Mouse (Mus musculus) kidney, postnatal 25 days (tissue): ENCODE results near the gene Mpv17l2.

ENCODE experiments used
- DNase-seq, 2 experiments: peaks; one replicate each; pipeline ENCODE4 v3.0.0; 2021; ENCODE audit warnings: mixed read lengths in 2 of 2

Gene Mpv17l2

DNA sequence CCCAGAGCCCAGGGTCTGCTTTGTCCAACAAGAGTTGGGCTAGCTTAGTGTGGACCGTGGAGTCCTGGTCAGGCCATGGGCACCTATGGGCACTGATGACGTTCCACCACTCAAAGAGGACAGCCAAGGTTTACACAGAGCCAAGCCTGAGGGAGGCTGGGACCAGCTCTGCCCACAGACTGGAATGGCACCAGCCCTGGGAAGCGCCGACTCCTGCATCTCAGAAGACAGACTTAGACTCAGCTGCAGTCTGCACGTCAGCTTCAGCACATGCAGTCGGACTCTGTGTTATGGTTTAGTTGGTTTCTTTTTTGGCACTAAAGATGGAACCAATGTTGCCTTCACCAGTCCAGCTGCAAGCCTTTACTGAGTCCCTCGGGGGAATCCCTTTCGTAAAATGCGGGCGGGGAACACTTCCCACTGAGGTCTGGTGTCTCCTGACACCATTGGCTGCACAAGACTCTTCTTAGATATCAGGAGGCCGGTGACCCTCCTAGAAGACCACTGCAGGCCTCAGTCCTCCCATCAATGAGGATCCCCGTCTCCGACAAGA lies 10.5 kb downstream of the Mpv17l2 start:
- DNase-seq: peak in 1 of 2 experiments; percentile 42

DNA sequence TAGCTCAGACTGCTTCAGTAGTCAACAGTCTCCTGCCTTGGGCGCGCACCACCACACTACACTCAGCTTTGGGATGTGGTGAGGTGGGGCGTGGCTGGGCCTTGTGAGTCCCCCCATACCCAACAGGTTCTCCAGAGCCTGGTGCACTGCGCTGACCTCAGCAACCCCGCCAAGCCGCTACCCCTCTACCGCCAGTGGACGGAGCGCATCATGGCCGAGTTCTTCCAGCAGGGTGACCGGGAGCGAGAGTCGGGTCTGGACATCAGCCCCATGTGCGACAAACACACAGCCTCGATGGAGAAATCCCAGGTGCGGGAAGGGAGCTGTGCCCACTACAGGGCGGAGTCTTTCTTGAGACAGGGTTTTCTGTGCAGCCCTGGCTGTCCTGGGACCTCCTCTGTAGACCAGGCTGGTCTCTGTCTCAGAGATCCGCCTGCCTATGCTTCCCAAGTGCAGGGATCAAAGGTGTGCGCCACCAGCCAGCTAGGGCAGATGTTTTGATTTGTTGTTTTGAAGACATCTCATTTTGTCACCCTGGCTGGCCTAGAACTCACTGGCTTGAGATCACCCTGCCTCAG lies 11.6 kb downstream of the Mpv17l2 start:
- peak in 1 of 2 experiments; percentile 33 for DNase-seq

DNA sequence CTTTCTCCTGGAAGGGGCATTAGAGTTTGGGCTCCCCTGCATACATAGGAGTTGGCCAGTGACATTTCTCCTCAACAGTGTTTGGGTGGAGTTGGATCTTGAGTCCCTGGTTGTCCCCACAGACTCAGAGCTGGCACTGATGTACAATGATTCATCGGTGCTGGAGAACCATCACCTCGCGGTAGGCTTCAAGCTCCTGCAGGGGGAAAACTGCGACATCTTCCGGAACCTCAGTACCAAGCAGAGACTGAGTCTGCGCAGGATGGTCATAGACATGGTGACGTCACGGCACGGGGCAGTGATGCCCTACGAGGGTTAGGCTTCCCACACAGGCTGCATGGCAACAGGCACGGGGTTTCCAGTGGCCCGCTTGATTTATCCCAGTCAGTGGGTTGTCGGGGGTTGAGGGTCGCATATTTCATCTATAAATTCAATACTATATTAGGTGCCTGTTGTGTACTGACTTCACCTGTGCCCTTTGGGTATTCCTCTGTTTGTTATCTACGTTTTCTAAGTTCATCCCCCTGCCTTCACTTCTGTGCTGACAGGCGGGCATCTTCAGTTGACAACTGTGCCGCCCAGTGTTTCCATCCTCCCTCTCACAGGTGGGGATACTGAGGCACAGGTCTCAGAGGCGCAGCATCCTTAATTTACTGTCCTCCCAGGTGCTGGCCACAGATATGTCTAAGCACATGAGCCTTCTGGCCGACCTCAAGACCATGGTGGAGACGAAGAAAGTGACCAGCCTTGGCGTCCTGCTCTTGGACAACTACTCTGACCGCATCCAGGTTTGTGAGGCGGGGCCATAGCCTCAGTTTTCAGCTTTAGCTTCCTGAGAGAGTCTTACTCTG lies 12.3 kb downstream of the Mpv17l2 start:
- DNase-seq: peak in 1 of 2 experiments; percentile 40

DNA sequence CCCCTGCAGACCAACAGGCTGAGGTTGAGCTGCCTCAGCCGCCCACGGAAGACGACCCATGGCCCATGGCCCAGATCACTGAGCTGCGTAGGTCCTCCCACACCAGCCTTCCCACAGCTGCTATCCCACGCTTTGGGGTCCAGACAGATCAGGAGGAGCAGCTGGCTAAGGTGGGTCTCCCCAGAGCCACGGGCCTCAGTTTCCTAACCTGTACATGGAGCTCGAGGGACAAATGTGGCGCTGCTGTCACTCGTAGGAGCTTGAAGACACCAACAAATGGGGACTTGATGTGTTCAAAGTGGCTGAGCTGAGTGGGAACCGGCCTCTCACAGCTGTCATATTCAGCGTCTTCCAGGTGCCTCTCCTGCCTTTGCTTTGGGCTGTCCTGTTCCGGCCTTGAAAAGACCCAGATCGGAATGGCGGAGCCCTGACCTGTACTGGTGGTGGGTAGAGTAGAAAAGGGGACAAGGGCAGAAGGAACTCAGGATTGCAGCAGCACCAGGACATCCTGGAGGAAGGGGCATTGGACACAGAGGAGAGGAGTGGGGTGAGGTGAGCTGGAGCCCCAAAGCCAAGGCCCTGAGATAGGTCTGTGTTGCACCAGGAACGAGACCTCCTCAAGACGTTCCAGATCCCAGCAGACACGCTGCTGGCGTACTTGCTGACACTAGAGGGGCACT lies 13.4 kb downstream of the Mpv17l2 start:
- DNase-seq: peak in 1 of 2 experiments; percentile 34

DNA sequence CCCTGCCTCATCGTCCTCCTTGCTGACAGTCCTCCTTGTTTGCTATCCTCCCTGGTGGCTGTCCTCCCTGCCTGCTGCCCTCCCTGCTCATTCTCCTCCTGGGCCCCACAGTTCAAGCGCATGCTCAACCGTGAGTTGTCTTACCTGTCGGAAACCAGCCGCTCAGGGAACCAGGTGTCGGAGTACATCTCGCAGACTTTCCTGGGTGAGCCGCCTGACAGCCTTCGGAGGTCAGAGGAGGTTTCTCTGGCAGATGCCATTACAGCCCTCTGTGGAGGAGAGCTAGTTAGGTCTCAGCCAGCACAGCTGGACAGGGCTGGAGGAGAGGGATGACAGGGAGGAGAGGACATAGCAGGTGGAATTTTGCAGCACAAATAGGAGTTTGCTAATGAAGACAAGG lies 14.1 kb downstream of the Mpv17l2 start:
- peak in 1 of 2 experiments; percentile 36 for DNase-seq

DNA sequence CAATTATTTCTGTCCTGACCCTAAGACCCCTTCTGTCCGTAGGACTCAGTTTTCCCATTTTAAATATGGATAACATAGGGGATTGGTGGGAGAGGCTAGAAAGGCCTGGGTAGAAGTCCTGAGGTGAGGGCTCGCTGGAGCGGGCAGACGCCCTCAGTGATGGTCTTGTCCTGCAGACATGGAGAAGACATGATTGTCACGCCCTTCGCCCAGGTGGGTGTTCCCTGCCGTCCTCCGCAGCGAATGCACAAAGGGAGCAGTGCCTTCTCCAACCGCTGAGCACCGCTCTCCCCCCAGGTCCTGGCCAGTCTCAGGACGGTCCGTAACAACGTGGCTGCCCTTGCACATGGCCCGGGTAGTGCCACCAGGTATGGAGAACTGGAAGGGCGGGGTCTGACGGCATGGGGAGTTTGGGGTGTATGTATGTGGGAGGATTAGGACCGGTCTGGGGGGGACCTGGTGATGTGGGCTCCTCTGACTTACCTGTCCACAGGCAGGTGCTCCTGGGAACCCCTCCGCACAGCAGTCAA lies 15.0 kb downstream of the Mpv17l2 start:
- peak in 1 of 2 experiments; percentile 40 for DNase-seq

DNA sequence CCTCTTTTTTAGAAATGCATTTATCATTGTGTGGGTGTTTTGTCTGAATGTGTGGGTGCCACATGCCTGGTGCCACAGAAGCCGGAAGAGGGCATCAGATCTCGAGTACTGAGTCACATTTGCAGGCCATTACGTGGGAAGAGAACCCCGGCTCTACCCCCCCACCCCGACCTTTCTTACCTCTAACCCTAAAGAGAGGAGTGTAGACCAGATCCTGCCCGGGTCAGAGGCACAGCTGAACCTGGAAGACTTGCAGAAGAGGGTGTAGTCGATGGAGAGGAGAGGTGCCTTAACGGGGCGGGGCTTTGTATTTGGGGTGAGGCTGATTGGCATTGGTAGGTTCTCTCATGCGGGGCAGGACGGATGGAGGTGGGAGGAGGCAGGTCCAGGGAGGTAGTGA lies 15.9 kb downstream of the Mpv17l2 start:
- peak in 1 of 2 experiments; percentile 47 for DNase-seq

DNA sequence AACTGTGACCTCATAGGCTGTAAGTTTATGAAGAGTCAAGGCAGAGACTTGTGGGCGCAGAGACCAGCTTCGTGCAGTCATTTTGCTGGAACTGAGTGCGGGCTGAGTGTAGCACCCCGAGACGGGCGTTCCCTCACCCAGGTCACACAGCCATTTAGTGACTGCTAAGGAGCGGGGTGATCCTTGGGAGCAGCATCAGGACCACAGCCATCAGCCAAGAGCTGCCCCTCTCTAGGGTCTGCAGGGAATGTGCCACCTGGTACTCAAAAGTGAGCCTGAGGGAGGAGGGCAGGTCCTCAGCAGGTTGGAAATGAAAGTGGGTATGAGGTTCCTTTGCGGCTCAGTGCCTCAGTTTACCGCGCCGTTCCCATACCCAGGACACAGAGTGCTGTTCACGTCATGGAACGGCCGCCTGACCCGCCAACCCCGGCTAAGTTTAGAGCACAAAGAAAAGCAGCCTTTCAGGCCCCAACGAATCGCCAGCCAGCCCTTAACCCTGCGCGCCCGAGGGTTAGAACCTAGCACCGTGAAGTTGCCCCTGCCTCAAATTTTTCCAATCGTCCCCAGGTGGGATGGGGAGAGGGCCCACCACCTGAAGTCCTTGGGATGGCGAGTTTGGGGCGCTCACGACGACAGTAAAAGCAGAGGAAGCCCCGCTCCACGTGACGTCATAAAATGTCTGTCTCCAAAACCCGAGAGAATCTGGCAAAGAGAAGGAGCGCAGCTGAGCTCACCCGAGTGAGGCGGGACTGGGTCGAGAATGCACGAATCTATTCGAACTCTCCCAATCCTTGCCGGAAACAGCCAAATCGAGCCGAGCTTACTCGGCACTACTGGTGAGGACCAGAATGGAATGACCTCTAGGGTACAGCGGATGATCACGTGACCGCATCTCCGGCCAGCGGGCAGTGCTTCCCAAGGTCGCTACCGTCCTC lies 16.8 kb downstream of the Mpv17l2 start:
- peak; percentile 92 to 95 for DNase-seq

DNA sequence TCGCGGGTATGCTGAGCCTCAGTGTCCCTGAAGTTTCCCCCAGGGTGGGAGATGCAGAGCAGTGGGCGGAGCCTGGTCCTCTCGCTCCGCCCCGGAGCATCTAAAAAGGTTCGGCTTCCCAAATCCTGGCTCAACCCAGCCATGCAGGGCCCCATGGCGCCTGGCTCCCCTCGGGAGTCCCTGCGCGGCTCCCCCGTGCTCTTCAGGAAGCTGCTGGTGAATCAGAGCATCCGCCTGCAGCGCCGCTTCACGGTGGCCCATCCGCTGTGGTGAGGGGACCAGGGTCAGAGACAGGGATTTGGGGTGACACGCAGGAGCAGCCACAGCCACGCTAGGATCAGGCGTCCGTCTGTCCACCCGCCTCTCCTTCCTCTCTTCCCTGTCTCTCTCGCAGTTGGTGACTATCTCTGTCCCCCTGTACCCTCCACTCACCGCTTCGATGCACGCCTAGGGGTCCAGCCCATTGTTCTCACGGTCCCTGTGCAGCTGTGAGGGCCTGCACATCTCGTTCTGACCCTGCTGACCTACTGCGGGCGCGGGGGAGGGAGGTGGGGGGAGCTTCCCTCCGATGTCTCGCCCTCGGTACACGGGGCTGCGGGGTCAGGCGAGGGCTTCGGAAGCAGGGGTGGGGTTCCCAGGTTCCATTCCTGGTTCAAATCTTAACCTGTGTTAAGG lies 17.6 kb downstream of the Mpv17l2 start:
- DNase-seq: peak in 1 of 2 experiments; percentile 67

DNA sequence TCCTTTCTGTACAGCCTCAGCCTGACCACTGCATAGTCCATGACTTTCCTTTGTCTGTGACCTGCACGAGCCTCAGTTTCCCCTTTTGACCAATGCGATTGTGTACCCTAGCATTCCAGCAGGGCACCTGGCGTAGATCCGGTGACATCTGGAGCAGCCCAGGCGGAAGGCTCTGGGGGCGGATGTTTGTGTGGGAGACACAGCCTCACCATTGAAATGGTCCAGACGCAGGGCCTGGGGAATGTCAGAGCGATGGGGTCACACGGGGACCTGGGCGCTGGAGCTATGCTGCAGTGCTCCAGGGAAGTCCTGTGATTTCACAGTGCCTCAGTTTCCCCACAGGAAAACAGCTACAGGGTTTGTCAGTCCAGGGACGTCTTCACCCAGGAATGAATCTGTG lies 18.6 kb downstream of the Mpv17l2 start:
- DNase-seq: peak in 1 of 2 experiments; percentile 35

DNA sequence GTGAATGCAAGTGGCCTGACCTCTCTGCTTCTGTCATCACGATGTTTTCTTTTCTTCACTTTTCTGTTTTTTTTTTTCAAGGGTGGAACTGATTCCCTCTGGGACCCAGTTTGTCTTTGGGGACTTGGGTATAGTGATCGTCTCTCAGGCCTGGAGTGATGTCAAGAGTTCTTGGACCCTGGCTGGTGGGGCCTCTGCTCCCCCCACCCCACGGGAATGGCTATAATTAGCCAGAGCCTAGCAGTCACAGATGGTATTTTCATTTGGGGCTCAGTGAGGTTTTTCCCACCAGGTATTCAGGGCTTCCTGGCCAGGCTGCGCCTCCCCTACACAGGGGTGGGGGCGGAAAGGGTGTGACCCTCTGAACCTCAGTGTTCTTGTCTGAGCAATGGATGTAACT lies 19.1 kb downstream of the Mpv17l2 start:
- peak in 1 of 2 experiments; percentile 22 for DNase-seq

DNA sequence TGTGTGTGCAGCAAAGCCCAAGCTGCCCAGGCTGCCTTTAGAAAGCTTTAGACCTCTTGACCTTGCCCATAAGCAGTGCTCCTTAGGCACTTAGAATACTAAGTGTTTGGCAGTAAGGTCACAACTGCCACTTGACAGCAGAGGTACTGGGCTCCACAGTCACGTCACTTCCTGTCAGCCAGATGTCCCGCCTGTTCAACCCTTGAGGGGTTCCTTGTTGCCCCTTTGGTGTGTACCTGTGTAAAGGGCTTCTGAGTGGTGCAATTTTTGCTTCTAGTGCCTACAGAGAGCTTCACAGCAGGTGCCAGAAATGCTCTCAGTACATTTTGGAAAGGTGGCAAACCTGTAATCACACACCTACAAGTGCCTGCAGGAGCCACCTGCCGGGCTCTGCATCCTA lies 22.5 kb downstream of the Mpv17l2 start:
- DNase-seq: peak in 1 of 2 experiments; percentile 23

DNA sequence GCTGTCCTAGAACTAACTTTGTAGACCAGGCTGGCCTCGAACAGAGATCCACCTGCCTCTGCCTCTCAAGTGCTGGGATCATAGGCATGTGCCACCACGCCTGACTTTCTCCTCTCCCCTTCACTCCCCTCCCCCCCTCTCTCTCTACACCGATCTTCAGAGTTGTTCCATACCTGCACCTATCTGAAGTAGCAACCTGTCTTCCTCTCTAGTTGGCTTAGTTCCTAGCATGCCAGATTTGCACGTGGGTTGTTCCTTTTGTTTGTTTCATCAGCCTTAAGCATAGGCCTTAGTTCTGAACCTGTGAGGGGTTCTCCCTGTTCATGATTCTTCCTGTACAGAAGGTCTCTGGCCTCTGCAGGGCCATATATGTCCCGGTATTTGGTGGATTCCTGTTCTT lies 23.0 kb downstream of the Mpv17l2 start:
- DNase-seq: peak in 1 of 2 experiments; percentile 22

DNA sequence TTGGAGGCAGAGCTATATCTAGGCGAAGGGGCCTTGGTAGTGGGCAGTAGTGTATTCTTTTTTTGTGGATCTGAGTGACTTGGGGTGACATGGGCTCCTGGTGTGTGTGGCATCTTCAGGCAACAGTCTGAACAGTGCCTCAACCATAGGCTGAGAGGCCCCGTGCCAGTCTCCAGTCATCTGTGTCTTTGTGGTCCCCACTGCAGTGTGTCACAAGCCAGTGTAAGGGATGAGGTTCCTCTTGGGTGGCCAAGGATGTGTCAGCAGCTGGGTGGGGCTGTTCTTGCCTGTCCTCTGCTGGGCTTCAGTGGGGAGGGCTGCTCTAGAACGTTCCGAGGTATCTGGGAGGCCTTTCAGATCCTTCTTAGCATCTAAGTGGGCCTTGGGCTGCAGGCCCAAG lies 29.8 kb downstream of the Mpv17l2 start:
- DNase-seq: peak in 1 of 2 experiments; percentile 33

DNA sequence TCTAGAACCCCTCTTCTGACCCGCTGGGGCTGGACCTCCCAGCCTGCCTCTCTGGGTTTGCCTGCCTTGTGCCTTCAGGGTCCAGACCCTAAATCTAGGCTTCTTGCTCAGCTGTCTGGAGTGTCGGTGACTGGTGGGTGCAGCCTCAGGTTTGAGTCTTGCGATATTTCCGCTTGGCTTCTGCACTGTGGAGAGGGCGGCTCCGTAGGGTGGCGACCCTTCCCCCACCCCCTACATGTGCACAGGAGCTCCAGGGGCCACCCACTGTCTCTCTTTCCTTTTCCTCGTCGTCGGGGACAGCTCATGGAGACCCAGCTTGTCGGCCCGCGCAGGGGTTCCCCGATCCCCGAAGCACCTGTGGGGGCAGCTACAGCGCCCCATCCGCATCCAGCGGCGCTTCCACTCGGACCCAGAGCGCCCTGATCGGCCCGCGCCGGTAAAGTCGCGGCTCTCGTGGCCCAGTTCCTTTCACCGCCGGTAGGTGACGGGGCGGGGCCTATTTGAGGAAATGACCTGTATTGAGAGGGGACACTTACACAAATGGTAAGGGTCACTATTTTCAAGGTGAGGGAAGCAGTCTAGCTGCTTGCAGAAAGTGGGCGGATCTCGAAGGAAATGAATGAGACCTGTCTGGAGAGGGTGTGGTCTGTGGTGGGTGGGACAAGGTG lies 30.8 kb downstream of the Mpv17l2 start:
- peak in 1 of 2 experiments; percentile 57 for DNase-seq

DNA sequence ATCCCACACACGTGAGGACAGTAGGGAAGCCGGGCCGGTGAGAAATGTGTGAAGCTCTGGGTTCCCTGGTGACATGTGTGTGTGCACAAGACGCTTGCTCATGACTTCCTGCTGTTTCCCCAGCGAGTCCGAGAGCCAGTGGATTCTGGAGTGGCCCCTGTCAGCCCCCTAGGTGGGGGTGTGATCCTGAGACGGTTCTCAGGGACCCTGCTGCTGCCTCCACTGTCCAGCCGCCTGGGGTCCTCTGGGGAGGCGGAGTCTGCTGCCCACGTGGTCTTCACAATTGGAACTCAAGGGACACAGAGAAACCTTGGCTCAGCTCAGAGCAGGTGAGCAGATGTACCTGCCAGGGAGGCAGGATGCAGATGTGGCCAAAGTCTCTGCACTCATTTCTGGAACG lies 34.0 kb downstream of the Mpv17l2 start:
- DNase-seq: peak in 1 of 2 experiments; percentile 42

DNA sequence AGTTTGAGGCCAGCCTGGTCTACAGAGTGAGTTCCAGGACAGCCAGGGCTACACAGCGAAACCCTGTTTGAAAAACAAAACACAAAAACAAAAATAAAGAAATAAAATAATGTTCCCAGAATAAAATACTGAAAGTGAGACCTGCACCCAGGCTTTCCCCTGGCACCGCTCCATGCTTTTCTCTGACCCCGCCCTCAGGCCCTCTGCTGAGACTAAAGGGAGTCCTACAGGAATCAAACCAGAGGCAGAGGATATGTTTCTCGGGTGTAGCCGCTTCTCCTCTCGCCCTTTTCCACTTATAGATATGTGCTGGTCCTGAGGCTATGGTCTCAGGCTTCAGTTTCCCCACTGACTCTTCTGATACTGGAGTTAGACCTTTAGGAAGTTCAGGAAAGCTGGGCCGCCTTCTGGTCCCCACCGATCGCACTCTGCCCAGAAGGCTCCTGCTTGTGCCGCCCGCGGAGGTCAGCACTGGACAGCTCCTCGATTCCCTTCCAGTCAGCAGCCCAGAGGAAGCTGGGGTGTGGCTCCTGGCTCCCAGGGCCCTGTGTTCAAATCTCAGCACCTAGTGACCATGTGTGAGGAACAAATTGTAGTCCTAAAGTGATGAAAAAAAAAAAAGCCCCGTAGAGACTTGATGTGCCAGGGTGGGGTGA lies 34.8 kb downstream of the Mpv17l2 start:
- DNase-seq: peak; percentile 80 to 85

DNA sequence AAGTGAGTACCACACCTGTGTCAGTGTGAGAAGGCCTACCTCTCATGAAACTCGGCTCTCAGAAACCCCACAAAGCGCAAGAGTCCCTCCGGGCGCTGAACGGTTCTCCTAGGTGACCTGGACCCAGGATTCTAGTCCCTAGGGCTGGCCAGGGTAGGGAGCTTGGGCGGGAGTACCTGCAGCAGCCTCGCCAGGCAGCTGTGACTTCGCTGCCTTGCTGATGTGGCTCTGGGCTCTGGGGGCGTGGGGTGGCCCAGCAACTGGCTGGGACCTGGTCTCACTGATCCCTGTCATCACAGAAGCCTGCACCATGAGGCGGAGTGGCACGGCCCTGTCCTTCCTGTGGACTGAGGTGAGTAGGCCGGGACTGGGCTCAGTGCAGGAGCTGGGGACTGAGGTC lies 36.5 kb downstream of the Mpv17l2 start:
- peak in 1 of 2 experiments; percentile 69 for DNase-seq

DNA sequence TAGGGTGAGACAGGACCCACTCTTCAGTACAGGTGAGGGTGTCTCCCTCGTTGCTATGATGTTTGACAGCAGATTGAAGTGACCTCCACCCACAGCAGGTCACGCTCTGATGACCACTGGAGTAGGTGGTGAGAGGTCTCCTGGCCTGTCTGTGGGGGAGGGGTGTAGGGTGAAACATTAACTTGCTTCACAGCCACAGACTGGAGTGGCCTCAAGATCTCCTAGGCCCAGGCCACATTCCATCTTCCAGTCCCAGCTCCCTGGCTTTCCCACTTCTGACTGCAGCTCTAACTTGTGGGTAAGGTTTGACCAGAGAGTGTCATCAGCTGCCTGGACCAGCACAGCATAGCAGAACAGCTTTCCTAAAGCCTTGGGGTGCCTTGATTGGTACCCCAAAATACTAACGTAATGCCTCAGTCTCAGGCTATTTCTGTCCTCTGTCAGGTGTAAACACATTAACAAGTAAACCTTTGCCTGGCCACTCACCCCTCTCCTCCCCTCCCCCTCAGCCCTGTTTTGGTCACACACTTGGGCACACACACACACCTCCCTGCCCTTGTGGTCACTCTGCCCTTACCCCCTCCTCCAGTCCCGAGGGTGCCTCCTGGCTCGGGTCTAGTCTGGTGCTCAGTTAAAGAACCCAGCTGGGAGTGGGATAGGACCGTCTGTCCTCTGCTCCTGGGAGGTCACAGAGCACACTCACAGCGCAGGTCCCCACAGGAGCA lies 37.1 kb downstream of the Mpv17l2 start, which contains the start of gene Pde4c:
Pde4c (plus strand) TSS at position 235 of the 725 bp plus-strand sequence.
- DNase-seq: peak; percentile 96 to 97
